Mouse (Mus musculus) hindbrain, embryonic 14.5 days (tissue): ENCODE measurements around the gene Fam20c. TPM values are rescaled to one million over a fixed set of nuclear protein-coding genes. Genes with fewer than 3 reads are reported as not detected.
A peak's percentile ranks its signal among the peaks of the same experiment; 100 is the strongest.

Experiments used
- ATAC-seq: fragments of 200-750 bp; cut with Nextera tagmentation; 2 replicates; pipeline ENCODE4 v1.8.0; 2017; ENCODE audit warnings: moderate number of reproducible peaks, mild to moderate bottlenecking, moderate TSS enrichment, moderate library complexity; ENCODE audit not compliant: low FRiP score
- DNase-seq: peaks from one replicate; pipeline ENCODE4 v3.0.0-alpha.2; 2015; ENCODE audit warnings: low spot score
- H3K27ac ChIP-seq: fragments of 300-500 bp; sonication (generic); 2 replicates; pipeline ENCODE4 v1.5.1; 2014; ENCODE audit warnings: mild to moderate bottlenecking, moderate library complexity
- H3K27me3 ChIP-seq: fragments of 300-500 bp; sonication (generic); 2 replicates; pipeline ENCODE4 v1.6.1; 2014; ENCODE audit warnings: mild to moderate bottlenecking, low read length, mixed read lengths; ENCODE audit not compliant: control insufficient read depth, insufficient read depth
- H3K36me3 ChIP-seq: fragments of 300-500 bp; sonication (generic); replicated peaks from 2 replicates; pipeline ENCODE4 v1.6.1; 2014; ENCODE audit not compliant: control insufficient read depth, insufficient read depth
- H3K4me1 ChIP-seq: fragments of 300-500 bp; sonication (generic); replicated peaks from 2 replicates; pipeline ENCODE4 v1.6.1; 2014; ENCODE audit warnings: antibody characterized with exemption, low read length, mixed read lengths; ENCODE audit not compliant: control insufficient read depth, insufficient read depth
- H3K4me2 ChIP-seq: fragments of 300-500 bp; sonication (generic); replicated peaks from 2 replicates; pipeline ENCODE4 v1.6.1; 2014; ENCODE audit warnings: mild to moderate bottlenecking, moderate library complexity
- H3K4me3 ChIP-seq: fragments of 300-500 bp; sonication (generic); replicated peaks from 2 replicates; pipeline ENCODE4 v1.5.1; 2014; ENCODE audit warnings: mild to moderate bottlenecking, low read length
- H3K9ac ChIP-seq: fragments of 300-500 bp; sonication (generic); 2 replicates; pipeline ENCODE4 v1.6.1; 2014
- H3K9me3 ChIP-seq: fragments of 300-500 bp; sonication (generic); 2 replicates; pipeline ENCODE4 v1.6.1; 2016; ENCODE audit warnings: low read length; ENCODE audit not compliant: control insufficient read depth
- WGBS: fragments of 180-500 bp; shearing (Covaris S2); extraction: QIAGEN DNeasy Blood & Tissue Kit; methylation state at CpG from one replicate; pipeline ENCODE4 v1.1.7; 2014; 5-methylcytosine and 5-hydroxymethylcytosine counted together
- polyA plus RNA-seq: library from polyadenylated mRNA; unstranded; fragments of >200 nt; fragmentation: Nextera tagmentation; extraction: Ambion mirVana; gene quantifications from 2 replicates; pipeline ENCODE4 v1.2.1, GENCODE M21; 2014

Gene Fam20c
- polyA plus RNA-seq, 1 experiment from 2014 or later, result 63.5 TPM

DNA sequence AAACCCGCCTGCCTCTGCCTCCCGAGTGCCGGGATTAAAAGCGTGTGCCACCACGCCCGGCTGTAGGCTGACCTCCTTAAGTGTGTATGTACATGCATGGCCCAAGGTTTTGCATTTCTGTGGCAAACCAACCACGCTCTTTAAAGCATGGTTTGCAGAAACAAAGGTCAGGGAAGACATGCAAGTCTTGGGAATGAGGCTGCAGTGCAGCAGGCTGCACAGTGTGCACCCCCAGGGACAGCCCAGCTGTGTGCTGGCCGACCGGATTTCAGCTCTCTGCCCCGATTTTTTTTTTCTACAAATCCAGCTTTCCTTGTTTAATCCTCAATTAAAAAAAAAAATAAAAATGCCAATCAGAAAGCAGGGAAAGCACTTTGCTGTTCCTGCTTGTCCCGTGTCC, 13.3 kb downstream of the Fam20c start:
- no peaks in the 10 kb centered on the region; the same call in 1 of the 2 replicates for H3K4me1 ChIP-seq
- H3K27me3 ChIP-seq, result no peaks in the 10 kb centered on the region
- no peak for ATAC-seq
- H3K9ac ChIP-seq, result no peak overlapping the region
- no peak overlapping the region for H3K4me3 ChIP-seq
- peaks cover 89% of the 10 kb centered on the region for H3K36me3 ChIP-seq
- no peak overlapping the region for H3K27ac ChIP-seq
- H3K4me2 ChIP-seq, result no peak overlapping the region
- WGBS, result 89% methylated on average over 11 of the region's 11 CpGs
- DNase-seq, result no peak
- no peaks in the 10 kb centered on the region for H3K9me3 ChIP-seq

DNA sequence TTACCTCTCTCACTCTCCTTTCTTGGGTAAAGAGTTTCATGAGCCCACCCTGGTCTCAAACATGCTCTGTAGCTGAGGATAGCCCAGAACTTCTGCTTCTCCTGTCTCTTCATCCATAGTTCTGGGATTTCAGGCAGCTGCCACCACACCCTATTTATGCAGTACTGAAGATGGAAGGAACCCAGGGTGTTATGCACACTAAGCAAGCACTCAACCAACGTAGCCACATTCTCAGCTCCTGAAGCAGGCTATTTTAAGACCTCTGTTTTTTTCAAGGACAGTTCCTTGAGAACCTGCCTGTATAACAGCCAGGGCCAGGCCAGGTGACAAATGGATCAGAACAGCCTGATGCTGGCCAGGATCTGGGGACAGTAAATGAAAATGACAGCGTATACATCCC, 14.4 kb downstream of the Fam20c start:
- 91% methylated on average over 2 of the region's 2 CpGs for WGBS
- H3K9me3 ChIP-seq, result no peaks in the 10 kb centered on the region
- no peaks in the 10 kb centered on the region for H3K27me3 ChIP-seq
- H3K9ac ChIP-seq, result no peak overlapping the region
- no peak for ATAC-seq
- no peaks in the 10 kb centered on the region for H3K4me1 ChIP-seq
- no peak overlapping the region for H3K27ac ChIP-seq
- no peak for DNase-seq
- H3K4me2 ChIP-seq, result no peak overlapping the region
- H3K4me3 ChIP-seq, result no peak overlapping the region
- H3K36me3 ChIP-seq, result peaks cover 87% of the 10 kb centered on the region

DNA sequence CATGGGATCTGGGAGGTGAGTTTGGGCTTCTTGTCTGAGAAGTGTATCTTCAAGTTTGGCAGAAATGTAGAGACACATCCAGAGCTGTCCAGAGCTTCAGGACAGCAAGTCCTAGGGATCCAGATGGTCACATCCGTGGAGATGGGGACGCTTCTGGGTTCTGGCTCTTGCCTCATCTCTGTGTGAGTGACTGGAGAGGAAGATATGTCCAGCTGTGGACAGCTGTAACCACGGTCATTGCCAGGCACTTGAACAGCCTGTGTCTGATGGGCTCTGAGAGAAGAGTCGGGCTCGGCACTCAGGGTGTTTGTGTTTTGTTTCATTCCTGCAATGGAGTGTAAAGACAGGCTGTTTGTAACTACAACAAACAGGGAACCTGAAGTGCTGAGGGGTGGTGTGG, 14.8 kb downstream of the Fam20c start:
- no peaks in the 10 kb centered on the region for H3K4me1 ChIP-seq
- 92% methylated on average over 5 of the region's 5 CpGs for WGBS
- H3K27ac ChIP-seq, result no peak overlapping the region
- no peak overlapping the region for H3K4me3 ChIP-seq
- H3K27me3 ChIP-seq, result no peaks in the 10 kb centered on the region
- ATAC-seq (no peak), DNase-seq (no peak)
- no peak overlapping the region for H3K9ac ChIP-seq
- no peaks in the 10 kb centered on the region for H3K9me3 ChIP-seq
- no peak overlapping the region for H3K4me2 ChIP-seq
- peaks cover 87% of the 10 kb centered on the region for H3K36me3 ChIP-seq

DNA sequence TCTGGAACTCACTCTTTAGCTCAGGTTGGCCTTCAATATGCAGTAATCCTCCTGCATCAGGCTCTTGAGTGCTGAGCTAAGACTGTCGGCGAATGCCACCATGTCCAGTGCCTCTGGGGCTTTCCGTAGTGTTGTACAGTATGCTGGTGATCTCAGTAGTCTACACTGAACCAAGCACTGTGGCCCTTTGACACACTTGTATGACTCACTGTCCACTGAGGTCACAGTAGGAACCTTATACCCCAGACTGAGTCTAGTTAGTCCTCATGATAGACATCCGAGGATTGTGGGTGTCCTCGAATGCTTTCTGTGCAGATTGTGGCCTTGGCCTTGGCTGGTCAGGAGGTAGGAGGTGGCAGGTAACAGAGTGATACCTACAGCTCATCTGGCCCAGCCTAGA, 20.8 kb downstream of the Fam20c start:
- Histone ChIP-seq H3K9ac (no peak overlapping the region), H3K4me2 (no peak overlapping the region), H3K27ac (no peak overlapping the region), H3K4me1 (peaks cover 20% of the 10 kb centered on the region), H3K27me3 (no peaks in the 10 kb centered on the region), H3K36me3 (peaks cover 62% of the 10 kb centered on the region), H3K4me3 (no peak overlapping the region), H3K9me3 (no peaks in the 10 kb centered on the region)
- ATAC-seq (no peak), DNase-seq (no peak)
- 92% methylated on average over 5 of the region's 5 CpGs for WGBS

DNA sequence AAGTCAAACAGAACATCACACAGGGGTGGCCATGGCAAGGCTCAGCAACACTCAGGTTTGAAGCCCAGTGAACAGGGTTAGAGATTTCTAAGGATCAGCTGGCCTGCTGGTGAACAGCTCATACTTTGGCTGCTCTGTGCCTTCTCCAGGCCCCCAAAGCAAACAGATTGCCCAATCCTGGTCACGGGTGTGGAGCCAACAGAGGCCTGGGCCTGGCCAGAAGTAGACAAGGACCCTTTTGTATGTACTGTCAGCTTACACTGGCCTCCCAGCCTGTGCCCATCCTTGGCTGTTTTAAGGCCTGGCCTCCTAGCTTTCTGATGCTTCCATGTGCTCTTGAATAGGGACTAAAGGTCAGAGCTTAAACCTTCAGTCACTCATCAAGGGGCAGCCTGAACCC, 22.0 kb downstream of the Fam20c start:
- Histone ChIP-seq H3K27me3 (no peaks in the 10 kb centered on the region), H3K36me3 (peaks cover 59% of the 10 kb centered on the region), H3K9ac (no peak overlapping the region), H3K4me3 (no peak overlapping the region), H3K4me1 (peaks cover 26% of the 10 kb centered on the region), H3K9me3 (no peaks in the 10 kb centered on the region), H3K4me2 (no peak overlapping the region), H3K27ac (no peak overlapping the region)
- DNase-seq, result no peak
- 85% methylated on average over 1 of the region's 1 CpGs for WGBS
- no peak for ATAC-seq

DNA sequence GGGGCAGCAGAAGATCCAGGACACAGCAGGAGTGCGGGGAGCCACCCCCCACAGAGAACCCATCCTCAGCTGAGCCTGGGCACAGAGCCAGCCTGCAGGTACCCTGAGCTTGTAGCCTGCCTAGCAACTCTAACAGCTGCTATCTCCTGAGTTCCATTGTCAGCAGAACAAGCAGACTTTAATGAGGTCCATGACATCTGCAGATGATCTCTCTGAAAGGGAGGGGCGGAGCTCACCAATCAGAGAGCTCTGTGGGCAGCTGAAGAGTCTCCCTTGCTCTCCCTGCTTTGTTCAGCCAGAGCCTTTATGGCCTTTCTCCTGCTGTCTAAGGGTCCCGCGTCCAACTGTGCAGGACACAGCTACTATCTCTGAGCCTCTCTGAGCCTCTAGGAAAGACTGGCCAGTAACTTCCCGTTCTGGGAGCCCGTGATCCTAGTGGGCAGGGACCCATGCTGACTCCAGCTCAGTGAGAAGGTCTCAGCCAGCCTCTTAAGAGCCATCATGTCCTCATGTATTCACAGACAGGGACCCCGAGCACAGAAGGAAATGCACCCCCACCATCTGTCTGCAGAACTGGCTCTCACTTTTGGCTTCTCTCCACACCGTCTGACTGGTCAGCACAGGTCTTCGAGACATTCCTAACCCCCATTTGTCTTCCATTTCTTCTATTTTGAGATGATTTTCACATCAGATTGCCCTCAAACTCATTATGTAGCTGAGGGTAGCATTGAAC, 24.6 kb downstream of the Fam20c start:
- no peaks in the 10 kb centered on the region for H3K9me3 ChIP-seq
- 0 out of 2 replicates have a peak overlapping the region, but pooled peaks have one; percentile 20 for H3K9ac ChIP-seq
- ATAC-seq (peak; percentile 80), DNase-seq (peak; percentile 70)
- H3K27ac ChIP-seq, result peak overlapping the region; percentile 91
- peaks cover 55% of the 10 kb centered on the region for H3K36me3 ChIP-seq
- no peaks in the 10 kb centered on the region for H3K27me3 ChIP-seq
- 0 out of 2 replicates have a peak overlapping the region, but pooled peaks have one; percentile 10 for H3K4me2 ChIP-seq
- peaks cover 26% of the 10 kb centered on the region for H3K4me1 ChIP-seq
- H3K4me3 ChIP-seq, result no peak overlapping the region
- WGBS, result 28% methylated on average over 9 of the region's 9 CpGs

DNA sequence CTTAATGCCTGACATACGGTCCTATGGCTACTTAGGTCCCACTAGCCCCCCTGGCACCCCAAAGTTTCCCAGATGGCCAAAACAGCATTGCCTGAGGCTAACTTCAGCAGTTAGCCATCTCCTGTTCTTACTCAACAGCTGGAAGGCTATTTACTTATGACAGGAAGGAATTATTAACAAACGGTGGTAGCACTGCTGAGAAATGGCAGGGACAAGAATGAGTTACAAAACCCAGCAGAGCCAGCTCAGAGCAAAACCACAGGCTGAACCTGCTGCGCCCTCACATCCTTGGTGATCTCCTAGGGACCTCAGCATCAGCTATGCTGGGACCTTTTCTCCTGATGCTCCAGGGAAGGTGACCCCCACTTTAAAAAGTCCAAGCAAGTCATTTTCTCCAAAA, 25.3 kb downstream of the Fam20c start:
- Histone ChIP-seq H3K9ac (no peak overlapping the region), H3K36me3 (peaks cover 56% of the 10 kb centered on the region), H3K27ac (peak overlapping the region; percentile 91), H3K9me3 (no peaks in the 10 kb centered on the region), H3K4me3 (no peak overlapping the region), H3K4me1 (peaks cover 26% of the 10 kb centered on the region), H3K4me2 (no peak overlapping the region), H3K27me3 (no peaks in the 10 kb centered on the region)
- no peak for DNase-seq
- no peak for ATAC-seq
- WGBS, result 70% methylated on average over 3 of the region's 3 CpGs

DNA sequence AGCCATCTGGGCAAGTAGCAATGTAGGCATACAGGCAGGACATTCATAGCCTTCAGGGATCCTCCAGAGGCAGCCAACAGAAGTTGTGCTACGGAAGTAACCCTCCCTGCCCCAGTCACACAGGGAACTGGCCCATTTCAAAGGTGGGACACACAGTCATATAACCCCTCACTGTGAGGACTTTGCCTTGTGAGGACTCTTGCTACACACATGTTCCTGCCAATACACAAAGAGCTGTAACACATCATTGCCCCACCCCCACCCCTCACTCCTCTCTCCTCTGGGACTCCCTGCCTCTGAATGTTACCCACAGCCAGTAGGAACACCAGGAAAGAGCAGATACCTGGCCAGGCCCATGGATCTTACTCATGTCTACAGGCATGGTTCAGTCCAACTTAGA, 28.4 kb downstream of the Fam20c start:
- Histone ChIP-seq H3K9me3 (no peaks in the 10 kb centered on the region), H3K4me1 (peaks cover 26% of the 10 kb centered on the region), H3K9ac (no peak overlapping the region), H3K36me3 (peaks cover 38% of the 10 kb centered on the region), H3K4me3 (no peak overlapping the region), H3K4me2 (no peak overlapping the region), H3K27me3 (no peaks in the 10 kb centered on the region), H3K27ac (no peak overlapping the region)
- WGBS, result 87% methylated on average over 1 of the region's 1 CpGs
- ATAC-seq (no peak), DNase-seq (no peak)

DNA sequence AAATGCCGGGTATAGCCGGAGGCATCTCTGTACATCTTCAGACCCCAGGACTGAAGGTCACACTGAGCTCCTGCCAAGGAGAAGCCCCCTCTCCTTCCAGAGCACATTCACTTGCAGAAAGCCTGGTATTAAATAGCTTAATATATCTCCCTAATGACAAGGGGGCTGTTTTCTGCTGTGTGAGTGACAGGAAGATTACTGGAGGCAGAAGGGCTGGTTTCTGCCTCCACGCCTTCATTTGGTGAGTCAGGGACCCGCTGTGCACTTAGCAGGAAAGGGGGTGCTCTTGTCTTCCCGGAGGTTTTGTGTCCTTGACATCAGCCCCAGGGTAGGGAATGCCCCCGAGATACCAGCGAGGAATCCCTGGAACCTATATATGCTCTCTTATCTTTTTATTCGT, 28.9 kb downstream of the Fam20c start:
- Histone ChIP-seq H3K27me3 (no peaks in the 10 kb centered on the region), H3K4me1 (peaks cover 24% of the 10 kb centered on the region), H3K4me3 (no peak overlapping the region), H3K27ac (no peak overlapping the region), H3K9ac (no peak overlapping the region), H3K4me2 (no peak overlapping the region), H3K9me3 (no peaks in the 10 kb centered on the region), H3K36me3 (peaks cover 39% of the 10 kb centered on the region)
- DNase-seq (no peak), ATAC-seq (no peak)
- 81% methylated on average over 8 of the region's 8 CpGs for WGBS
